Mouse (Mus musculus) forebrain, postnatal 0 days (tissue): ENCODE data around the gene Gtf2h3. TPM values are rescaled to one million over a fixed set of nuclear protein-coding genes. Genes with fewer than 3 reads are reported as not detected.
A peak's percentile ranks its signal among the peaks of the same experiment; 100 is the strongest.
"Not testable (repeated sequence)": the region's sequence is repeated elsewhere in the genome, so short reads cannot be mapped to it uniquely, and the experiment has no call there.

ENCODE experiments used
- ATAC-seq: fragments of 200-750 bp; cut with Nextera tagmentation; 2 replicates; pipeline ENCODE4 v1.8.0; 2017; ENCODE audit warnings: mild to moderate bottlenecking, moderate library complexity
- DNase-seq: peaks from one replicate; pipeline ENCODE4 v3.0.0-alpha.2; 2015
- H3K27ac ChIP-seq: fragments of 300-500 bp; sonication (generic); 2 replicates; pipeline ENCODE4 v1.5.1; 2014; ENCODE audit warnings: low read depth, mild to moderate bottlenecking, antibody characterized with exemption, low read length, moderate library complexity, mixed read lengths
- H3K27me3 ChIP-seq: fragments of 300-500 bp; sonication (generic); 2 replicates; pipeline ENCODE4 v1.6.1; 2014; ENCODE audit warnings: mild to moderate bottlenecking, low read length, mixed read lengths; ENCODE audit not compliant: insufficient read depth
- H3K36me3 ChIP-seq: fragments of 300-500 bp; sonication (generic); 2 replicates; pipeline ENCODE4 v1.6.1; 2014; ENCODE audit warnings: mild to moderate bottlenecking, moderate library complexity; ENCODE audit not compliant: insufficient read depth
- H3K4me1 ChIP-seq: fragments of 300-500 bp; sonication (generic); 2 replicates; pipeline ENCODE4 v1.6.1; 2014; ENCODE audit warnings: antibody characterized with exemption; ENCODE audit not compliant: insufficient read depth
- H3K4me2 ChIP-seq: fragments of 300-500 bp; sonication (generic); 2 replicates; pipeline ENCODE4 v1.6.1; 2014; ENCODE audit warnings: low read depth, mild to moderate bottlenecking, moderate library complexity
- H3K4me3 ChIP-seq: fragments of 300-500 bp; sonication (generic); 2 replicates; pipeline ENCODE4 v1.5.1; 2014; ENCODE audit warnings: low read depth, low read length, mixed read lengths
- H3K9ac ChIP-seq: fragments of 300-500 bp; sonication (generic); 2 replicates; pipeline ENCODE4 v1.6.1; 2014; ENCODE audit warnings: mild to moderate bottlenecking
- H3K9me3 ChIP-seq: fragments of 300-500 bp; sonication (generic); 2 replicates; pipeline ENCODE4 v1.6.1; 2016; ENCODE audit warnings: low read length
- CTCF ChIP-seq: sonication (generic); IDR thresholded peaks from 2 replicates; pipeline ENCODE4 v1.5.1; 2016; ENCODE audit warnings: antibody characterized with exemption, control low read depth, low read depth
- WGBS: fragments of 180-500 bp; shearing (Covaris S2); extraction: QIAGEN DNeasy Blood & Tissue Kit; methylation state at CpG from one replicate; pipeline ENCODE4 v1.1.7; 2014; 5-methylcytosine and 5-hydroxymethylcytosine counted together
- polyA plus RNA-seq: library from polyadenylated mRNA; unstranded; fragments of >200 nt; fragmentation: Nextera tagmentation; extraction: Ambion mirVana; gene quantifications from 2 replicates; pipeline ENCODE4 v1.2.1, GENCODE M21; 2015
- total RNA-seq: library from RNA; depleted of rRNA; stranded (reverse); fragments of >200 nt; gene quantifications from 2 replicates; pipeline ENCODE4 v1.2.3, GENCODE M21; 2014

The Gtf2h3 gene
- total and polyA plus RNA-seq, 2 experiments from 2014 or later = 33.2 to 35.0 TPM

GRCm38 (mm10) chr5:124541602-124541973, 37.4 kb upstream of the Gtf2h3 start:
- ATAC-seq = no peak
- TF ChIP-seq CTCF = no peak
- Histone ChIP-seq H3K27me3 (no peaks in the 10 kb centered on the region), H3K4me1 (peaks cover 7% of the 10 kb centered on the region), H3K9ac (peak overlapping the region; percentile 66), H3K4me3 (peak overlapping the region; percentile 76), H3K4me2 (peak overlapping the region; percentile 82), H3K36me3 (peaks cover 26% of the 10 kb centered on the region), H3K9me3 (no peaks in the 10 kb centered on the region), H3K27ac (no peak overlapping the region)
- 12% methylated on average over 8 of the region's 8 CpGs for WGBS
- no peak for DNase-seq

GRCm38 (mm10) chr5:124550737-124551136, 28.2 kb upstream of the Gtf2h3 start:
- H3K27me3 ChIP-seq, H3K9me3 ChIP-seq, H3K4me3 ChIP-seq, ATAC-seq, H3K4me2 ChIP-seq, DNase-seq, H3K9ac ChIP-seq, H3K4me1 ChIP-seq, H3K27ac ChIP-seq: not testable (repeated sequence)
- peaks cover 34% of the 10 kb centered on the region for H3K36me3 ChIP-seq
- WGBS = 89% methylated on average over 3 of the region's 4 CpGs

GRCm38 (mm10) chr5:124551349-124552093, 27.4 kb upstream of the Gtf2h3 start:
- not testable (repeated sequence) for ATAC-seq, H3K27me3 ChIP-seq, H3K4me1 ChIP-seq, H3K9me3 ChIP-seq, H3K9ac ChIP-seq, H3K27ac ChIP-seq, DNase-seq
- H3K4me2 ChIP-seq = peak overlapping the region; percentile 82
- TF ChIP-seq CTCF = peak; percentile 26; the same call in 1 of the 2 replicates
- H3K4me3 ChIP-seq = peak overlapping the region; percentile 67; the same call in 1 of the 2 replicates
- WGBS = 30% methylated on average over 5 of the region's 5 CpGs
- H3K36me3 ChIP-seq = peaks cover 32% of the 10 kb centered on the region

GRCm38 (mm10) chr5:124552094-124552472, 26.9 kb upstream of the Gtf2h3 start:
- WGBS = 7% methylated on average over 9 of the region's 9 CpGs
- H3K27me3 ChIP-seq = no peaks in the 10 kb centered on the region
- no peaks in the 10 kb centered on the region for H3K9me3 ChIP-seq
- H3K4me2 ChIP-seq = peak overlapping the region; percentile 82
- ATAC-seq = peak; percentile 9; the same call in 1 of the 2 replicates
- TF ChIP-seq CTCF = no peak
- peak overlapping the region; percentile 67 for H3K4me3 ChIP-seq
- peak overlapping the region; percentile 70 for H3K27ac ChIP-seq
- H3K4me1 ChIP-seq = peaks cover 6% of the 10 kb centered on the region; the same call in 1 of the 2 replicates
- peak; percentile 22 for DNase-seq
- peak overlapping the region; percentile 70 for H3K9ac ChIP-seq
- peaks cover 33% of the 10 kb centered on the region for H3K36me3 ChIP-seq

- Histone ChIP-seq H3K4me1 (peaks cover 6% of the 10 kb centered on the region; the same call in 1 of the 2 replicates), H3K36me3 (peaks cover 33% of the 10 kb centered on the region), H3K27ac (peak within 1 kb of the TSS; percentile 70), H3K4me2 (peak within 1 kb of the TSS; percentile 82), H3K4me3 (peak within 1 kb of the TSS; percentile 67), H3K27me3 (no peaks in the 10 kb centered on the region), H3K9ac (peak within 1 kb of the TSS; percentile 70), H3K9me3 (no peaks in the 10 kb centered on the region)
- DNase-seq (peak; percentile 93), ATAC-seq (peak; percentile 95)
- WGBS = under 1% methylated on average over 66 of the region's 66 CpGs
- peak; percentile 53 for TF ChIP-seq CTCF
Observed at GRCm38 (mm10) chr5:124552558-124553307, 26.2 kb upstream of the Gtf2h3 start, which contains the start of gene Ddx55. TSS of gene Ddx55 (plus strand) at chr5:124552864.

- no peak for TF ChIP-seq CTCF
Observed at GRCm38 (mm10) chr5:124553607-124554006, 25.3 kb upstream of the Gtf2h3 start.

More at GRCm38 (mm10) chr5:124553607-124554006, 25.3 kb upstream of the Gtf2h3 start:
- DNase-seq (no peak), ATAC-seq (no peak)
- Histone ChIP-seq H3K4me2 (peak overlapping the region; percentile 82), H3K27ac (no peak overlapping the region), H3K9ac (0 out of 2 replicates have a peak overlapping the region, but pooled peaks have one; percentile 70), H3K36me3 (peaks cover 30% of the 10 kb centered on the region), H3K9me3 (no peaks in the 10 kb centered on the region), H3K27me3 (no peaks in the 10 kb centered on the region), H3K4me1 (peaks cover 6% of the 10 kb centered on the region; the same call in 1 of the 2 replicates), H3K4me3 (peak overlapping the region; percentile 67)
- WGBS = 61% methylated on average over 6 of the region's 6 CpGs
